Mouse (Mus musculus) kidney, embryonic 14.5 days (tissue): ENCODE results near the gene Cd300lf. TPM values are rescaled to one million over a fixed set of nuclear protein-coding genes. Genes with fewer than 3 reads are reported as not detected.

Experiments used
- ATAC-seq: fragments of 200-750 bp; cut with Nextera tagmentation; 2 replicates; pipeline ENCODE4 v1.8.0; 2017; ENCODE audit warnings: moderate number of reproducible peaks, mild to moderate bottlenecking, moderate TSS enrichment, moderate library complexity; ENCODE audit not compliant: low FRiP score, low TSS enrichment
- H3K27ac ChIP-seq: fragments of 300-500 bp; sonication (generic); 2 replicates; pipeline ENCODE4 v1.5.1; 2014; ENCODE audit warnings: low read depth, mild to moderate bottlenecking, low read length, moderate library complexity, mixed read lengths
- H3K27me3 ChIP-seq: fragments of 300-500 bp; sonication (generic); 2 replicates; pipeline ENCODE4 v1.6.1; 2014; ENCODE audit warnings: mild to moderate bottlenecking, low read length; ENCODE audit not compliant: control insufficient read depth, insufficient read depth
- H3K36me3 ChIP-seq: fragments of 300-500 bp; sonication (generic); 2 replicates; pipeline ENCODE4 v1.6.1; 2014; ENCODE audit warnings: low read length, mixed read lengths; ENCODE audit not compliant: control insufficient read depth, insufficient read depth
- H3K4me1 ChIP-seq: fragments of 300-500 bp; sonication (generic); 2 replicates; pipeline ENCODE4 v1.6.1; 2014; ENCODE audit warnings: low read length, mixed read lengths; ENCODE audit not compliant: control insufficient read depth, insufficient read depth
- H3K4me2 ChIP-seq: fragments of 300-500 bp; sonication (generic); replicated peaks from 2 replicates; pipeline ENCODE4 v1.6.1; 2014; ENCODE audit warnings: low read depth, mild to moderate bottlenecking, low read length
- H3K4me3 ChIP-seq: fragments of 300-500 bp; sonication (generic); 2 replicates; pipeline ENCODE4 v1.5.1; 2014; ENCODE audit warnings: mild to moderate bottlenecking, low read length
- H3K9ac ChIP-seq: fragments of 300-500 bp; sonication (generic); 2 replicates; pipeline ENCODE4 v1.6.1; 2014; ENCODE audit warnings: low read depth, mild to moderate bottlenecking, low read length, moderate library complexity
- H3K9me3 ChIP-seq: fragments of 300-500 bp; sonication (generic); 2 replicates; pipeline ENCODE4 v1.6.1; 2016; ENCODE audit warnings: low read length; ENCODE audit not compliant: control insufficient read depth
- WGBS: fragments of 180-500 bp; shearing (Covaris S2); extraction: QIAGEN DNeasy Blood & Tissue Kit; methylation state at CpG from one replicate; pipeline ENCODE4 v1.1.7; 2014; 5-methylcytosine and 5-hydroxymethylcytosine counted together
- polyA plus RNA-seq: library from polyadenylated mRNA; unstranded; fragments of >200 nt; fragmentation: Nextera tagmentation; extraction: Ambion mirVana; gene quantifications from 2 replicates; pipeline ENCODE4 v1.2.1, GENCODE M21; 2014

Cd300lf gene
- polyA plus RNA-seq, 1 experiment from 2014 or later = 0.26 TPM

DNA sequence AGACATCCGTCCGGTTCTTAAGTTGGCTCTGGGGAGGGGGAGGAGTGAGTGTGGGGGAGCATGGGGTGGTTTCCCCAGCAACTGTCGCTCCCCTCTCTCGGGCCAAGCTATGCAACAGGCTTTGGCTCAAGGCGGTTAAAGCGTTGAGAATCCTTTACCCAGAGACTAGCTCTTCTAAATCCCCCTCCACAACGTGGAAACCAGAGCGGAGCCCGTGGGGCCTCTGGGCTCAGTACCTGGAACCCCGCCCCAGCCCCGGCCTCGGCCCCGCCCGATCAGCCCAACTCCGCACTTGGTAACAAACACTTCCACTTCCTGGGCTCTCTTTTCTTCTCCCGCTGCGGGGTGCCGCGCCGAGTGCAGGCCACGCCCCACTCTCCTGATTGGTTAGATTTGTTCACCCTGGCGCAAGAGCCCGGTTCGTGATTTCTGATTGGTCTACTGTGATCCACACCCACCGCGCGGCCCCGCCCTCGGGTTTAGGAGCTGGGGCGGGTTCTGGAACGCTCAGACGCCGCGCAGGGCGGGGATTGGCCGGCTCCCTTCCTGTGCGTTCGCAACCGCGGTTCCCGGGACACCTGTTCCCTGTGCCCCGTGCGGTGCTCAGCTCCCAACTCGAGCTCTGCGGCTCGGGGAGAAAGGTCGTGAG, 29.2 kb upstream of the Cd300lf start, which contains the start of gene Slc9a3r1:
TSS of gene Slc9a3r1 (plus strand) at position 510 of the 649 bp plus-strand sequence.
- WGBS = under 1% methylated on average over 47 of the region's 47 CpGs
- Histone ChIP-seq H3K36me3 (no peaks in the 10 kb centered on the region), H3K4me1 (peaks cover 28% of the 10 kb centered on the region; the same call in 1 of the 2 replicates), H3K27me3 (peaks cover 3% of the 10 kb centered on the region; the same call in 1 of the 2 replicates), H3K4me2 (peak within 1 kb of the TSS; percentile 79), H3K9ac (peak within 1 kb of the TSS; percentile 48), H3K4me3 (peak within 1 kb of the TSS; percentile 56), H3K9me3 (no peaks in the 10 kb centered on the region), H3K27ac (peak within 1 kb of the TSS; percentile 82; the same call in 1 of the 2 replicates)
- peak; percentile 95 for ATAC-seq

GRCm38 (mm10) chr11:115162205-115162601, 28.4 kb upstream of the Cd300lf start:
- no peak overlapping the region for H3K27ac ChIP-seq
- peaks cover 3% of the 10 kb centered on the region; the same call in 1 of the 2 replicates for H3K27me3 ChIP-seq
- H3K9me3 ChIP-seq = no peaks in the 10 kb centered on the region
- peak overlapping the region; percentile 79 for H3K4me2 ChIP-seq
- peak overlapping the region; percentile 56 for H3K4me3 ChIP-seq
- 27% methylated on average over 9 of the region's 9 CpGs for WGBS
- no peaks in the 10 kb centered on the region for H3K36me3 ChIP-seq
- peaks cover 27% of the 10 kb centered on the region; the same call in 1 of the 2 replicates for H3K4me1 ChIP-seq
- H3K9ac ChIP-seq = 0 out of 2 replicates have a peak overlapping the region, but pooled peaks have one; percentile 45
- ATAC-seq = no peak

- Histone ChIP-seq H3K27ac (no peak overlapping the region), H3K4me1 (peaks cover 27% of the 10 kb centered on the region; the same call in 1 of the 2 replicates), H3K9me3 (no peaks in the 10 kb centered on the region), H3K4me3 (no peak overlapping the region), H3K27me3 (peaks cover 3% of the 10 kb centered on the region; the same call in 1 of the 2 replicates), H3K4me2 (no peak overlapping the region), H3K9ac (no peak overlapping the region), H3K36me3 (no peaks in the 10 kb centered on the region)
- WGBS = 71% methylated on average over 9 of the region's 9 CpGs
- no peak for ATAC-seq
These were observed 27.9 kb upstream of the Cd300lf start for GRCm38 (mm10) chr11:115161578-115162204.

DNA sequence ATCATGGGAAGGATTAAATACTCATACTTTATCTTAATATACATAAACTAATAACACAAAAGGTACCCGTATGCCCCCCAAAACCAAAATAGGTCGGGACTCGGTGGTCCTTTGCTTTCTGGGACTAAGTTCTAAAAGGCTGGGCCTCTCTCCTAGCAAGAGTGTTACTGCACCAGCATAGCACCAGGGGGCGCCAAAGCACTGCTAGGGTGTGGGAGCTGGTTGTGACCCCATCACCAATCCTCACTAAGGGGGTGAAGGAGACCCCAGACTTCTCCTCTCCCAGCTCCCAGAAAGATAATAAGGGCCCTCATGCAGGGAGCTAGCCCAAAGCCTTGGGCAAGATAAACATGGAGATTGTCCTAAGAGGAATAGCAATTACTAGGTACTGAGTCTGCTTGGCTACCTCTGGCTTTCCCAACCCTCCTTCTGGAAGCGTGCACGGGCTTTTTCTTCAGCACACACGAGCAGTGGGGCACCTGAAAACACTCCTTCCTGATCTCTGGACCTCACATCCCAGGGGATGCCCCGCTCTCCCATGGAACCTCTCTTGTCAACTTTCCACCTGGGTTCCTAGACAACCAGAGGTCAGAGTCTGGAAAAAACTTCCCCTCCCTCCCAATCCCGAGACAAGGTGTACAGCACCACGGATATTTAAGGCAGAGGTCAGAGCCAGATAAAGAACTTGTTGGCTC, 27.2 kb upstream of the Cd300lf start:
- Histone ChIP-seq H3K4me3 (no peak overlapping the region), H3K36me3 (no peaks in the 10 kb centered on the region), H3K27me3 (peaks cover 3% of the 10 kb centered on the region; the same call in 1 of the 2 replicates), H3K4me2 (no peak overlapping the region), H3K9me3 (no peaks in the 10 kb centered on the region), H3K4me1 (peaks cover 27% of the 10 kb centered on the region; the same call in 1 of the 2 replicates), H3K9ac (no peak overlapping the region), H3K27ac (no peak overlapping the region)
- ATAC-seq = no peak
- WGBS = 31% methylated on average over 10 of the region's 10 CpGs

DNA sequence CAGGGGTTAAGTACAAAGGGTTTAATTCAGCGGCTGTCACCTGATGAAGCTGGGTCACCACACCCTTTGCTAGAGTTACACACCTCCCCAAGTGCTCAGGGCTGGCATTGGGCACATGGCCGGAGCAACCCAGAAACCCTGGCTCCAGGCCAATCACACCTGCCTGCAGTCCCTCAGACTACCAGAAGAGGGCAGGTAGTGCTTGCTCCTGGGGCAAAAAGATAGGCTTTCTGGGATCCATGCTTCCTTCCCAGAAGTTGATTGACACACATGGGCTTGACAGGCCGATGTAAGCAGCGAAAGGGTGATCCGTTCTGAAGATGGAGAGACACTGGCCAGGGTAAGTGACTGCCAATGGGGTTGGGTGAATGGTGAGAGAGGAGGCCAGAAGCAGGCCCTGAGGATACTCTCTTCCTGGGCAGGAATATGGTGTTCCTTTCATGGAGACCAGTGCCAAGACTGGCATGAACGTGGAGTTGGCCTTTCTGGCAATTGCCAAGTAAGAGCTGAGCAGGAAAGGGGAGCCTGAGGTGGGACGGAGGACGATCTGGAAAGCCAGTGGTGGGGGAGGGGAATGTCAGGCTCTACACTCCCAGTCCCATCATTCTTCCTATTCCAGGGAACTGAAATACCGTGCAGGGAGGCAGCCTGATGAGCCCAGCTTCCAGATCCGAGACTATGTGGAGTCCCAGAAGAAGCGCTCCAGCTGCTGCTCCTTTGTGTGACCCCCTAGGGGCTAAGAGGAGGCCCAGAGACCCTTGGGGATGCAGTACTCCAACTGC, 26.4 kb upstream of the Cd300lf start:
- no peak overlapping the region for H3K9ac ChIP-seq
- no peak for ATAC-seq
- no peak overlapping the region for H3K4me3 ChIP-seq
- H3K27ac ChIP-seq = no peak overlapping the region
- WGBS = 55% methylated on average over 11 of the region's 11 CpGs
- H3K4me2 ChIP-seq = no peak overlapping the region
- no peaks in the 10 kb centered on the region for H3K9me3 ChIP-seq
- no peaks in the 10 kb centered on the region for H3K36me3 ChIP-seq
- peaks cover 3% of the 10 kb centered on the region; the same call in 1 of the 2 replicates for H3K27me3 ChIP-seq
- peaks cover 21% of the 10 kb centered on the region; the same call in 1 of the 2 replicates for H3K4me1 ChIP-seq

DNA sequence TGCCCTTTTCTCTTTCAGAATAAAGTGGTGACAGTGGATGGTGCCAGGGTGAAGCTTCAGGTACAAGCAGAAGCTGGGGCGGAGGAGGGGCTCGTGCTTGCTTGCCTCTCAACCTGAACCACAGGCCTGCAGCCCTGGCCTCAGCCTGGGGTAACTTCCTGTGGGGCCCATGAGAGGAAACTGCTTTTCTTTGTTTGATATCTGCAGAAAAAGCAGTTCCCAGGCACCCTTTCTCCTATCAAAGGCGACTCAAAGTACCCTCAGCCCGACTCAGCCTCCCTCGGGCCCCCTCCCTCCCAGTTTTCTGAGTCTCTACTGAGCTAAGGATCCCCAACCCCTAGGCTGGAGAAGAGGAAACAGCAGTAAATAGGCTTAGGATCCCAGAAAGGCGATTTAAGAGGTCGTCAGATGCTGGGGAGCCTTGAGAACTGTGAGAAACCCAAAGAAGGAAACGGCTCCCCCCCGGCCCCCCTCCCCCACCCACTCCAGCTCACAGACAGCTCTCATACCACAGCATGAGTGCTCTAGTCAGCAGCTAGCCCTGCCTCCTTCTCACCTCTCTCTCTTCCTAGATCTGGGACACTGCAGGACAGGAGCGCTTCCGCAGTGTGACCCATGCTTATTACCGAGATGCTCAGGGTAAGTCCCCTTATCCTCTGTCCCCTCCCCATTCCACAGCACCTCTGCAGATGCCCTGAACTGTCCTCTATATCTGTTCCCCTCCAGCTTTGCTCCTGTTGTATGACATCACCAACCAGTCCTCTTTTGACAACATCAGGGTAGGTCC, 24.3 kb upstream of the Cd300lf start:
- no peak overlapping the region for H3K4me3 ChIP-seq
- H3K27ac ChIP-seq = no peak overlapping the region
- H3K4me2 ChIP-seq = no peak overlapping the region
- no peaks in the 10 kb centered on the region for H3K36me3 ChIP-seq
- no peak for ATAC-seq
- 21% methylated on average over 12 of the region's 12 CpGs for WGBS
- peaks cover 15% of the 10 kb centered on the region; the same call in 1 of the 2 replicates for H3K4me1 ChIP-seq
- no peaks in the 10 kb centered on the region for H3K9me3 ChIP-seq
- no peak overlapping the region for H3K9ac ChIP-seq
- H3K27me3 ChIP-seq = peaks cover 9% of the 10 kb centered on the region

GRCm38 (mm10) chr11:115155053-115155634, 21.4 kb upstream of the Cd300lf start:
- no peak overlapping the region for H3K27ac ChIP-seq
- ATAC-seq = no peak
- 0% methylated on average over 5 of the region's 5 CpGs for whole genome bisulfite sequencing
- H3K4me3 ChIP-seq = no peak overlapping the region
- H3K36me3 ChIP-seq = no peaks in the 10 kb centered on the region
- H3K9me3 ChIP-seq = no peaks in the 10 kb centered on the region
- no peak overlapping the region for H3K4me2 ChIP-seq
- H3K9ac ChIP-seq = no peak overlapping the region; the same call in 1 of the 2 replicates
- peaks cover 9% of the 10 kb centered on the region; the same call in 1 of the 2 replicates for H3K4me1 ChIP-seq
- H3K27me3 ChIP-seq = peaks cover 9% of the 10 kb centered on the region
